Mouse (Mus musculus): ENCODE results near the gene Pnpla6. TPM values are rescaled to one million over a fixed set of nuclear protein-coding genes. Genes with fewer than 3 reads are reported as not detected.

The Pnpla6 gene
- polyA plus RNA-seq, 1 experiment from 2014 or later = 6.4 TPM

- 1% methylated on average over 36 of the region's 36 CpGs for WGBS (ENCODE audit: insufficient replicate concordance)
- peak overlapping the region; percentile 76 for H3K27ac ChIP-seq (ENCODE audit: low read depth)
- TF ChIP-seq EP300 (IDR thresholded peaks at IDR 0.05; ENCODE audit: low read depth) (no peak), CTCF (IDR thresholded peaks at IDR 0.05; ENCODE audit: low read depth) (no peak)
- peak overlapping the region; percentile 90 for H3K4me2 ChIP-seq (ENCODE audit: low read depth, low read length)
- ATAC-seq (peak; percentile 88), DNase-seq (peak; percentile 91)
- no peaks in the 10 kb centered on the region for H3K27me3 ChIP-seq (ENCODE audit: insufficient read depth, low read length)
- peaks cover 16% of the 10 kb centered on the region for H3K4me1 ChIP-seq (ENCODE audit: insufficient read depth)
- peaks cover 13% of the 10 kb centered on the region for H3K36me3 ChIP-seq (replicated peaks; ENCODE audit: insufficient read depth, low read length)
- no peaks in the 10 kb centered on the region for H3K9me3 ChIP-seq (ENCODE audit: low read length)
- peak overlapping the region; percentile 74 for H3K4me3 ChIP-seq (ENCODE audit: low read depth, low read length)
- peak overlapping the region; percentile 78 for H3K9ac ChIP-seq (replicated peaks)
Measured at GRCm38 (mm10) chr8:3516450-3517116, 1.4 kb downstream of the Pnpla6 start.

- Histone ChIP-seq H3K27ac (ENCODE audit: low read depth) (0 out of 2 replicates have a peak overlapping the region, but pooled peaks have one; percentile 76), H3K36me3 (replicated peaks; ENCODE audit: insufficient read depth, low read length) (peaks cover 16% of the 10 kb centered on the region), H3K4me1 (ENCODE audit: insufficient read depth) (peaks cover 18% of the 10 kb centered on the region), H3K4me2 (ENCODE audit: low read depth, low read length) (peak overlapping the region; percentile 90), H3K9me3 (ENCODE audit: low read length) (no peaks in the 10 kb centered on the region), H3K27me3 (ENCODE audit: insufficient read depth, low read length) (no peaks in the 10 kb centered on the region), H3K4me3 (ENCODE audit: low read depth, low read length) (peak overlapping the region; percentile 74), H3K9ac (replicated peaks) (peak overlapping the region; percentile 62)
- DNase-seq = no peak
- no peak for TF ChIP-seq EP300 (IDR thresholded peaks at IDR 0.05; ENCODE audit: low read depth)
- no peak; the same call in 1 of the 2 replicates for ATAC-seq
- 6% methylated on average over 16 of the region's 16 CpGs for WGBS (ENCODE audit: insufficient replicate concordance)
Measured at GRCm38 (mm10) chr8:3517117-3517495, 1.9 kb downstream of the Pnpla6 start.

- ATAC-seq (peak; percentile 99), DNase-seq (peak; percentile 65)
- Histone ChIP-seq H3K9me3 (ENCODE audit: low read length) (no peaks in the 10 kb centered on the region), H3K4me1 (ENCODE audit: insufficient read depth) (peaks cover 15% of the 10 kb centered on the region), H3K4me2 (ENCODE audit: low read depth, low read length) (peak overlapping the region; percentile 58), H3K36me3 (replicated peaks; ENCODE audit: insufficient read depth, low read length) (peaks cover 37% of the 10 kb centered on the region), H3K27ac (ENCODE audit: low read depth) (peak overlapping the region; percentile 86), H3K9ac (replicated peaks) (no peak overlapping the region), H3K27me3 (ENCODE audit: insufficient read depth, low read length) (no peaks in the 10 kb centered on the region), H3K4me3 (ENCODE audit: low read depth, low read length) (no peak overlapping the region)
- TF ChIP-seq CTCF (IDR thresholded peaks at IDR 0.05; ENCODE audit: low read depth) (no peak), EP300 (IDR thresholded peaks at IDR 0.05; ENCODE audit: low read depth) (peak; percentile 95)
- 58% methylated on average over 13 of the region's 13 CpGs for WGBS (ENCODE audit: insufficient replicate concordance)
Measured at GRCm38 (mm10) chr8:3522007-3522697, 7.0 kb downstream of the Pnpla6 start.

GRCm38 (mm10) chr8:3530816-3531215 is 15.6 kb downstream of the Pnpla6 start:
- TF ChIP-seq CTCF (IDR thresholded peaks at IDR 0.05; ENCODE audit: low read depth) (no peak), EP300 (IDR thresholded peaks at IDR 0.05; ENCODE audit: low read depth) (no peak)
- Histone ChIP-seq H3K9me3 (ENCODE audit: low read length) (no peaks in the 10 kb centered on the region), H3K4me1 (ENCODE audit: insufficient read depth) (peaks cover 2% of the 10 kb centered on the region; the same call in 1 of the 2 replicates), H3K27me3 (ENCODE audit: insufficient read depth, low read length) (no peaks in the 10 kb centered on the region), H3K36me3 (replicated peaks; ENCODE audit: insufficient read depth, low read length) (peaks cover 32% of the 10 kb centered on the region), H3K9ac (replicated peaks) (no peak overlapping the region), H3K4me2 (ENCODE audit: low read depth, low read length) (no peak overlapping the region), H3K27ac (ENCODE audit: low read depth) (no peak overlapping the region), H3K4me3 (ENCODE audit: low read depth, low read length) (no peak overlapping the region)
- DNase-seq (no peak), ATAC-seq (no peak)
- WGBS (ENCODE audit: insufficient replicate concordance) = 70% methylated on average over 5 of the region's 5 CpGs

DNA sequence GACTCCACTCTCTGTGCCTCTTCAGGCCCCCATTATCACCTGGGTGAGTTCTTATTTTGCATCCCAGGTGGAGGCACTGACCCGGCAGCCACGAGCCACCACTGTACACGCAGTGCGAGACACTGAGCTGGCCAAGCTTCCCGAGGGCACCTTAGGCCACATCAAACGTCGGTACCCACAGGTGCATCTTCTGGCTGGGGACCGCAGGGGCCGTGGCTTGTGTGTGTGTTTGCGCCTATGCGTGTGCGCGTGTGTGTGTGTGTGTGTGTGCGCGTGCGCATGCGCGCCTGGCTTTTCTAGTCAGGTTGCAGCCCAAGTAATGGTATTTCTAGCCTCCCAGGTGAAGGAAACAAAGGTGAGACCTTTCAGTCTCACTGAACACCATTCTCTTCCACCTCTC is 16.8 kb downstream of the Pnpla6 start:
- no peak for TF ChIP-seq CTCF (IDR thresholded peaks at IDR 0.05; ENCODE audit: low read depth)
- no peak for TF ChIP-seq EP300 (IDR thresholded peaks at IDR 0.05; ENCODE audit: low read depth)
- 97% methylated on average over 18 of the region's 18 CpGs for WGBS (ENCODE audit: insufficient replicate concordance)

DNA sequence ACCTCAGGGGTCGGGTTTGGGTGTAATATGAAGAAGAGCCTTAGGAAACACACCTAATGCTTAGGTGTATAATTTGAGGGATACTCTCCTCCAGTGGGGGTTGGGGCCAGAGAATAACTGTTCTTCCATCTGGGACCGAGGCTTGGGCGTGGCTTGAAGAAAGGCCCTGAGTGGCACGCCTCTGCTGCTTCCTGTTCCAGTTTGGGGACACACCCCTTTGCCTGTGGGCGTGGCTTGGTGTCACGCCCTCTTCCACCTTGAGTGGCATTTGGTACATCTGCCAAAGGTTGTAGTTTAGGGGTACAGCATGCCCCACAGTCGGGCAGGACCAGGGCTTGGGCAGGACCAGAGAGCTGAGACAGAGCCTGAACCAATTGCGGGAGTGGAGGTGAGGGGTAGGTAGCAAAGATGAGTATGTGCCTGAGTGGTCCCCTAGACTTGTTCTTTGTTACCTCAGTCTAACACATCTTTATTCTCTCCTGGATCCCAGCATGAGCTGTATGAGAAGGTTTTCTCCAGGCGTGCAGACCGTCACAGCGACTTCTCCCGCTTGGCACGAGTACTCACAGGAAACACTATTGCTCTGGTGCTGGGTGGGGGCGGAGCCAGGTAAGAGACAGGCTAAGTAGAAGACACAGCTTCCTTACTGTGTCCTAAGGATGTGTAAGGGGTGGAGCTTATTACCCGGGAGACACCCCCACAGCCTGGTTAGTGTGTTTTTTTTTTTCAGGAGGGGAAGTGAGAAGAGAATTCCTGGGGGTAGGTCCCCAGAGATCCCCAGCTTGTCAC is 21.1 kb downstream of the Pnpla6 start:
- no peak overlapping the region for H3K27ac ChIP-seq (ENCODE audit: low read depth)
- H3K9ac ChIP-seq (replicated peaks) = no peak overlapping the region
- H3K4me1 ChIP-seq (ENCODE audit: insufficient read depth) = peaks cover 9% of the 10 kb centered on the region
- peaks cover 48% of the 10 kb centered on the region for H3K36me3 ChIP-seq (replicated peaks; ENCODE audit: insufficient read depth, low read length)
- H3K27me3 ChIP-seq (ENCODE audit: insufficient read depth, low read length) = no peaks in the 10 kb centered on the region
- no peaks in the 10 kb centered on the region for H3K9me3 ChIP-seq (ENCODE audit: low read length)
- 62% methylated on average over 15 of the region's 15 CpGs for WGBS (ENCODE audit: insufficient replicate concordance)
- no peak overlapping the region for H3K4me3 ChIP-seq (ENCODE audit: low read depth, low read length)
- ATAC-seq (peak; percentile 85), DNase-seq (peak; percentile 85)
- H3K4me2 ChIP-seq (ENCODE audit: low read depth, low read length) = peak overlapping the region; percentile 30; the same call in 1 of the 2 replicates
- no peak for TF ChIP-seq EP300 (IDR thresholded peaks at IDR 0.05; ENCODE audit: low read depth)
- TF ChIP-seq CTCF (IDR thresholded peaks at IDR 0.05; ENCODE audit: low read depth) = no peak

More for the DNA sequence above, 16.8 kb downstream of the Pnpla6 start:
- Histone ChIP-seq H3K9ac (replicated peaks) (no peak overlapping the region), H3K9me3 (ENCODE audit: low read length) (no peaks in the 10 kb centered on the region), H3K27me3 (ENCODE audit: insufficient read depth, low read length) (no peaks in the 10 kb centered on the region), H3K4me3 (ENCODE audit: low read depth, low read length) (no peak overlapping the region), H3K4me1 (ENCODE audit: insufficient read depth) (peaks cover 9% of the 10 kb centered on the region), H3K4me2 (ENCODE audit: low read depth, low read length) (no peak overlapping the region), H3K36me3 (replicated peaks; ENCODE audit: insufficient read depth, low read length) (peaks cover 25% of the 10 kb centered on the region), H3K27ac (ENCODE audit: low read depth) (no peak overlapping the region)
- no peak for ATAC-seq
- DNase-seq = no peak

Data from liver, postnatal 0 days (tissue).